Mouse (Mus musculus) liver, adult 2 months (tissue): ENCODE measurements at regions not wholly inside any gene's neighbourhood (a gene's known extent, or its start where the extent isn't known, plus 50 kb on each side); places are given as distances from the start of the nearest gene placed in this dataset.

ENCODE experiments used
- CTCF ChIP-seq: fragments of 200-500 bp; IDR thresholded peaks from 2 replicates; pipeline ENCODE4 v1.5.1; 2011; ENCODE audit warnings: low read depth, low read length, control low read depth
- POLR2A ChIP-seq: fragments of 200-500 bp; IDR thresholded peaks from 2 replicates; pipeline ENCODE4 v1.6.1; 2011; ENCODE audit warnings: low read length, control low read depth; ENCODE audit not compliant: insufficient read depth; ENCODE audit errors: extremely low read depth

GRCm38 (mm10) chr2:51036995-51037394, 111.9 kb downstream of the Rnd3 start:
- TF ChIP-seq POLR2A (no peak), CTCF (no peak)
